8 mouse cellular contexts compared by ENCODE assay signal in the genomic region with DNA sequence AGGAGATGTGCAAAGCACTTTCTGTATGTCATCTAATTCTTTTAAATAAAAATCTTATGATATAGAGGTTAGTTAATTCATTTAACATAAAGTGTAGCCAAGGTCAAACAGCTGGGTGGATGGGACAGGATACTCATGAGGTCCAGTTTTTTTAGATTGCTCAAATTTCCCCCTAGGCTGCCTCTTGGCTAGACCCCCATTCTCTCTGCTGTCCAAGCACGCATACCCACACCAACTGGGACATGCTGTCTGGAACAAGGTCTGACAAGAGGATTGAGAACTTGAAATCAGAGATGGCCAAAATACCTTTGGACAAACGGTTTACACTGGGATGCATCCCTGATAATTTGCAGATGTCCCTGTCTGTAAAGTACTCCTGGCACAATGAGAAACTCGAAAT.
A peak's percentile ranks its signal among the peaks of the same experiment; 100 is the strongest.
DNase-seq lines count a peak whose midpoint lies in the region; ATAC-seq and TF ChIP-seq lines count a peak whose summit lies in the region.

No protein-coding gene starts in this region.

- DNase-seq in left cerebral cortex, adult 2 months (ENCODE audit: extremely low spot score in 1 of 2, low spot score in 2 of 2): no peak
- no peak for DNase-seq in left cerebral cortex, adult 9 months (ENCODE audit: low spot score in 2 of 2)
- no peak for DNase-seq in thymus, postnatal 14 days
- no peak for DNase-seq in thymus, postnatal 36 days
- DNase-seq in thymus, adult 18-20 months: no peak

- H3K36me3 ChIP-seq in intestine, embryonic 16.5 days (ENCODE audit: control insufficient read depth, insufficient read depth, low read length): no peaks in the 10 kb centered on the region
- no peaks in the 10 kb centered on the region for H3K36me3 ChIP-seq in neural tube, embryonic 14.5 days (ENCODE audit: control insufficient read depth, insufficient read depth, low read length)

- intact Hi-C loops in left cerebral cortex, adult 2 months (cut with DNase I): loop anchor here (5.0 kb wide), 1 partner anchor 209 kb away; no protein-coding TSS in a partner anchor

- H3K27ac ChIP-seq in left cerebral cortex, adult 2 months: peak overlapping the region; percentile 98
- no peak overlapping the region for H3K27ac ChIP-seq in embryonic fibroblast, embryonic 13.5 days (ENCODE audit: insufficient read depth, low read length)
- no peak overlapping the region for H3K27ac ChIP-seq in intestine, embryonic 16.5 days (ENCODE audit: low read length)
- H3K27ac ChIP-seq in neural tube, embryonic 14.5 days (ENCODE audit: low read depth, low read length): no peak overlapping the region

- no peak overlapping the region; the same call in 1 of the 2 replicates for H3K9ac ChIP-seq in intestine, embryonic 16.5 days (ENCODE audit: low read depth, low read length)
- H3K9ac ChIP-seq in neural tube, embryonic 14.5 days (replicated peaks; ENCODE audit: low read depth, low read length): no peak overlapping the region

- WGBS in intestine, embryonic 16.5 days: 60% methylated on average over 3 of the region's 3 CpGs
- WGBS in neural tube, embryonic 14.5 days: 73% methylated on average over 3 of the region's 3 CpGs

- no peaks in the 10 kb centered on the region for H3K9me3 ChIP-seq in intestine, embryonic 16.5 days (ENCODE audit: control insufficient read depth, low read length)
- no peaks in the 10 kb centered on the region for H3K9me3 ChIP-seq in neural tube, embryonic 14.5 days (ENCODE audit: control insufficient read depth, low read length)

- TF ChIP-seq POLR2A in embryonic fibroblast, embryonic 13.5 days (IDR thresholded peaks at IDR 0.05; ENCODE audit: low read depth, low read length): no peak

- H3K4me1 ChIP-seq in embryonic fibroblast, embryonic 13.5 days (ENCODE audit: control insufficient read depth, insufficient read depth, low read length): no peaks in the 10 kb centered on the region
- H3K4me1 ChIP-seq in intestine, embryonic 16.5 days (ENCODE audit: control insufficient read depth, insufficient read depth, low read length): peaks cover 10% of the 10 kb centered on the region; the same call in 1 of the 2 replicates
- peaks cover 12% of the 10 kb centered on the region for H3K4me1 ChIP-seq in neural tube, embryonic 14.5 days (ENCODE audit: control insufficient read depth, insufficient read depth, low read length)

- no peak for ATAC-seq in intestine, embryonic 16.5 days
- ATAC-seq in neural tube, embryonic 14.5 days (ENCODE audit: low read depth): no peak

- peak overlapping the region; percentile 62 for H3K4me3 ChIP-seq in left cerebral cortex, adult 2 months
- peak overlapping the region; percentile 63; the same call in 1 of the 2 replicates for H3K4me3 ChIP-seq in embryonic fibroblast, embryonic 13.5 days (ENCODE audit: insufficient read depth, low read length)
- H3K4me3 ChIP-seq in intestine, embryonic 16.5 days (ENCODE audit: low read length): no peak overlapping the region; the same call in 1 of the 2 replicates
- no peak overlapping the region; the same call in 1 of the 2 replicates for H3K4me3 ChIP-seq in neural tube, embryonic 14.5 days (ENCODE audit: low read depth, low read length)

- H3K4me2 ChIP-seq in intestine, embryonic 16.5 days (ENCODE audit: low read depth, low read length): peak overlapping the region; percentile 87
- H3K4me2 ChIP-seq in neural tube, embryonic 14.5 days (ENCODE audit: low read depth, low read length): peak overlapping the region; percentile 75

- TF ChIP-seq CTCF in left cerebral cortex, adult 2 months (IDR thresholded peaks at IDR 0.05): no peak
- no peak for TF ChIP-seq CTCF in embryonic fibroblast, embryonic 13.5 days (IDR thresholded peaks at IDR 0.05; ENCODE audit: borderline replicate concordance, insufficient read depth, low read length)

- H3K27me3 ChIP-seq in intestine, embryonic 16.5 days (replicated peaks; ENCODE audit: control insufficient read depth, insufficient read depth, low read length): peaks cover 7% of the 10 kb centered on the region; the same call in 1 of the 2 replicates
- H3K27me3 ChIP-seq in neural tube, embryonic 14.5 days (ENCODE audit: control insufficient read depth, insufficient read depth, low read length): no peaks in the 10 kb centered on the region

Comparison
In these comparisons a context has a peak if more than half of its experiments do, and no peak if none do; other contexts are left out.
1. H3K4me3 ChIP-seq: peak in left cerebral cortex, adult 2 months (single experiment) and embryonic fibroblast, embryonic 13.5 days (single experiment); none in intestine, embryonic 16.5 days (single experiment) and neural tube, embryonic 14.5 days (single experiment).